Mouse (Mus musculus) heart, embryonic 13.5 days (tissue): ENCODE data around the gene Banp. TPM values are rescaled to one million over a fixed set of nuclear protein-coding genes. Genes with fewer than 3 reads are reported as not detected.
A peak's percentile ranks its signal among the peaks of the same experiment; 100 is the strongest.

Source experiments
- ATAC-seq: fragments of 200-750 bp; cut with Nextera tagmentation; 2 replicates; pipeline ENCODE4 v1.8.0; 2017; ENCODE audit warnings: moderate TSS enrichment; ENCODE audit not compliant: insufficient number of reproducible peaks, low FRiP score, low TSS enrichment; ENCODE audit errors: extremely low read depth
- H3K27ac ChIP-seq: fragments of 300-500 bp; sonication (generic); replicated peaks from 2 replicates; pipeline ENCODE4 v1.5.1; 2015; ENCODE audit warnings: moderate library complexity, mild to moderate bottlenecking, inconsistent platforms
- H3K27me3 ChIP-seq: fragments of 300-500 bp; sonication (generic); replicated peaks from 2 replicates; pipeline ENCODE4 v1.6.1; 2015; ENCODE audit warnings: mild to moderate bottlenecking, inconsistent platforms
- H3K36me3 ChIP-seq: fragments of 300-500 bp; sonication (generic); 2 replicates; pipeline ENCODE4 v1.6.1; 2015; ENCODE audit warnings: mild to moderate bottlenecking, inconsistent platforms
- H3K4me1 ChIP-seq: fragments of 300-500 bp; sonication (generic); 2 replicates; pipeline ENCODE4 v1.6.1; 2015; ENCODE audit warnings: inconsistent platforms
- H3K4me2 ChIP-seq: fragments of 300-500 bp; sonication (generic); 2 replicates; pipeline ENCODE4 v1.6.1; 2015; ENCODE audit warnings: inconsistent platforms, mild to moderate bottlenecking, moderate library complexity
- H3K4me3 ChIP-seq: fragments of 300-500 bp; sonication (generic); 2 replicates; pipeline ENCODE4 v1.5.1; 2015; ENCODE audit warnings: moderate library complexity, mild to moderate bottlenecking, inconsistent platforms
- H3K9ac ChIP-seq: fragments of 300-500 bp; sonication (generic); 2 replicates; pipeline ENCODE4 v1.6.1; 2015; ENCODE audit warnings: inconsistent platforms, mild to moderate bottlenecking, moderate library complexity
- H3K9me3 ChIP-seq: fragments of 300-500 bp; sonication (generic); 2 replicates; pipeline ENCODE4 v1.6.1; 2016; ENCODE audit warnings: inconsistent platforms
- WGBS: fragments of 180-500 bp; shearing (Covaris S2); methylation state at CpG from one replicate; pipeline ENCODE4 v1.1.7; 2015; ENCODE audit warnings: mixed read lengths; 5-methylcytosine and 5-hydroxymethylcytosine counted together
- polyA plus RNA-seq: library from polyadenylated mRNA; unstranded; fragments of >200 nt; fragmentation: Nextera tagmentation; extraction: Ambion mirVana; gene quantifications from 2 replicates; pipeline ENCODE4 v1.2.1, GENCODE M21; 2015

Gene Banp
- polyA plus RNA-seq, 1 experiment from 2014 or later: 23.1 TPM

DNA sequence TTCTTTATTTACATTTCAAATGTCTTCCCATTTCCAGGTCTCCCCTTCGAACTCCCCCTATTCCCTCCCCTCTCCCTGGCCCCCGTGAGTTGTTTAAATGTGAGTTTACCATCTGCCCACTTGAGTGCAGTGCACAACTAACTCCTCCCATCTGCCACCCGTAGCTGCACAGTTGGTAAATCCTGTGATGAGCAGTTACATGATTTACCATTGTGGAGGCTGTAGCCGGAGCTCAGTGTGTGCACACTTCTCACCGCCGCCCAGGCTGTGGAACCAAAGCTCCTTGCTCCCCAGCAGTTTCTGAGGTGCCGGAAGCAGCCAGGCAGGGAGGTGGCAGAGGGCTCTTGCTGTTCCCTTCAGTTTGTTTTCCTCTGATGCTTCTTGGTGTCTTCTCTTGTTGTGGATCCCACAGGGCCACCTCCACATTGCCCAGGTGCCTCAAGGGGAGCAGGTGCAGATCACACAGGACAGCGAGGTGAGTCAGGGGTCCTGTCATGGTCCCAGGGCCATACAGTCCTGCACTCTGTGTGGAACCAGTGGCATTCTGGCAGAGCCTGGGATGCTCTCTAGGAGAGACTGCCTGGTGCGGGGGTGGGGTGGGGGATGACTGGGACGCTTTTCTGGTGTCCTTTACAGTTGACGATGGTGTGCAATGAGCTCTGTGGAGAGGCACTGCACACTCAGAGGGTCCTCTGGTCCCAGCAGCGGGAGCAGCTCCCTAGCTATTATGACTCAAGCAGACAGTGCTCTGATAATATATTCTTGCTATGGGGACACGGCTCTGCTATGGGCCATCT, 57.3 kb downstream of the Banp start:
- ATAC-seq: no peak
- Histone ChIP-seq H3K4me2 (no peak overlapping the region), H3K4me3 (no peak overlapping the region), H3K4me1 (peaks cover 20% of the 10 kb centered on the region), H3K9me3 (no peaks in the 10 kb centered on the region), H3K27ac (no peak overlapping the region), H3K36me3 (peaks cover 88% of the 10 kb centered on the region), H3K27me3 (no peaks in the 10 kb centered on the region), H3K9ac (no peak overlapping the region)
- 83% methylated on average over 13 of the region's 13 CpGs for WGBS

DNA sequence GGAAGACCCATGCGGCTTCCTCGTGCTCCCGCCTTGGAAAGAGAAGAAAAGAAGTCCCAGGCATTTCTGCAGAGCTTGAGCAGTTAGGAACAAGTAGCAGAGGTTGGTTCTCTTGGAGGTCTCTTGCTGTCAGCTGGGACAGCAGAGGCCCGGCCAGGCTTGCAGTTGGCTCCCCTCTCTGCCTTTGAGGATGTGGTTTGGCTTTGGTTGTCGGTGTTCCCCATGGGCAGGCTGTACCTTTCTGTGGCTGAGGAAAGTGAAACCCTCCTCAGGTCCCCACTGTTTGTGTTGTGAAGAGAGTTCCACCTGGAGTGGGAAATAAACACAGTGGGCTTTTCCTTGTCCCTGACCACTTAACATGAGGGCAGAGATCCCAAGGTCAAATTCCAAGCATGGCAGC, 58.8 kb downstream of the Banp start:
- peaks cover 87% of the 10 kb centered on the region for H3K36me3 ChIP-seq
- H3K27ac ChIP-seq: 0 out of 2 replicates have a peak overlapping the region, but pooled peaks have one; percentile 12
- ATAC-seq: no peak
- no peaks in the 10 kb centered on the region for H3K27me3 ChIP-seq
- WGBS: 84% methylated on average over 5 of the region's 5 CpGs
- H3K9me3 ChIP-seq: no peaks in the 10 kb centered on the region
- no peak overlapping the region for H3K4me2 ChIP-seq
- H3K4me3 ChIP-seq: no peak overlapping the region
- peak overlapping the region; percentile 10; the same call in 1 of the 2 replicates for H3K9ac ChIP-seq
- peaks cover 20% of the 10 kb centered on the region for H3K4me1 ChIP-seq

DNA sequence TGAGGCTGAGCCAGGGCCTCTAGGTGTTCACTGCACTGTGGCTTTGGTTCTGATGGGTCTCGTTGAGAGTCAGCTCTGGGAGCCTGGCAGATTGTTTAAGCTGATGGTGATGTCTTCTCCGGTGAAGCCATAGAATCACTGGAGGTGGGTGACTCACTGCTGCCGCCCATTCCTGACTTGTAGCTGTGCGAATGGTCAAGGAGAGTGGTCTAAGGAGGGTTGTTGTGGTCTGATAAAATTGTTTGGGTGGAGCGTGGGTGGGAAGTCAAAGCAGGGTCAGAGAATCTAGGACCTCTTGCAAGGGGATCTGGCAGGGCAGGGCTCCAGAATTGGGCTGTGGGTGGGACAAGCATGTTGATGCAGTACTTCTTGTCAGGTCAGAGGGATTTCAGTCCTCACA, 61.1 kb downstream of the Banp start:
- Histone ChIP-seq H3K36me3 (peaks cover 70% of the 10 kb centered on the region), H3K27ac (no peak overlapping the region; the same call in 1 of the 2 replicates), H3K9ac (peak overlapping the region; percentile 33; the same call in 1 of the 2 replicates), H3K4me1 (peaks cover 33% of the 10 kb centered on the region), H3K9me3 (no peaks in the 10 kb centered on the region), H3K4me3 (no peak overlapping the region), H3K27me3 (no peaks in the 10 kb centered on the region), H3K4me2 (no peak overlapping the region)
- WGBS: 51% methylated on average over 5 of the region's 5 CpGs
- ATAC-seq: no peak

DNA sequence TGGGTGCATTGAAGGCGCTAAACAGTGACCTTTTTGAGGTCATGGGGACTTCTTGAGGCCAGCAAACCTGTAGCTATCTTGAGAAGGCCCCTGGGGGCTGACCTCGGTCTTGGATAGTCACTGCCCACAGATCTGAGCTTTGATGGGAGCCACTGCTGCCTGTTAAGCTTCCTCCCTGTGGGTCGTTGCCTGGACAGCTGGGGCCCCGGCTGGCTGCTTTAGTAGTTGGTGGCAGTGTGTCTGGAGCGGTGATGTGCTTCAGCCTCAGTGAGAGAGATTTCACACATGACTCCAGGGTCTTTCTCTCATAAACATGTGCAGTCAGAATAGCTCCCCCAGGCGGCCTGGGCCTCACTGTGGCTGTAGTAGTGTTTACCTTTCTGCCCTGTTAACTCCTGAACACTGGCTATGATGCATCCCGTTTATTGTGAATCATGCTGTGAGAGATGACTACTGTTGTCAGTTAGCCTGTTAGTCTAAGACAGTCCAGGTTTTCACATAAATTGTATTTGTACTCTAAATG, 61.6 kb downstream of the Banp start:
- no peak for ATAC-seq
- Histone ChIP-seq H3K4me1 (peaks cover 37% of the 10 kb centered on the region), H3K27me3 (no peaks in the 10 kb centered on the region), H3K27ac (no peak overlapping the region; the same call in 1 of the 2 replicates), H3K9me3 (no peaks in the 10 kb centered on the region), H3K36me3 (peaks cover 67% of the 10 kb centered on the region), H3K9ac (peak overlapping the region; percentile 33; the same call in 1 of the 2 replicates), H3K4me3 (no peak overlapping the region), H3K4me2 (no peak overlapping the region)
- WGBS: 42% methylated on average over 7 of the region's 7 CpGs

DNA sequence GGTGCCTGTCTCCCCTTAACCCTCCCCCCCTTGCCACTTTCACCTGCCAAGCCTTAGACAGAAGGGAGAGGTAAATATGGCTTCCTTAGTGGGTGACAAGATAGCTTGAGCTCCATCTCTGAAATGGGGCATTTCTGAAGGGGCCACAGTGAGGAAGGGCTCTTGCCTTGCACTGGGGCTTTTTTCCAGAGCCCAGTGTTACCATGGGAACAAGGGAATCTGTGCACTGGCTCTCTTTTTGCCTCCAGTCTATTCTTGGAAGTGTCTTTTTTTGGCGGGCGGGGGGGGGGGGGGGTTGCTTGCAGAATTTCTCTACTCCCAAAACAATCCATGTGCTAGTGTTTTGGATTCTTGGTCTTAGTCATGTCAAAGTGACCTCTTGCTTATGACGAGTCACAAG, 65.1 kb downstream of the Banp start:
- 53% methylated on average over 3 of the region's 3 CpGs for WGBS
- Histone ChIP-seq H3K4me3 (no peak overlapping the region), H3K4me2 (no peak overlapping the region), H3K9ac (no peak overlapping the region), H3K27me3 (no peaks in the 10 kb centered on the region), H3K36me3 (peaks cover 49% of the 10 kb centered on the region), H3K27ac (no peak overlapping the region), H3K9me3 (no peaks in the 10 kb centered on the region), H3K4me1 (peaks cover 66% of the 10 kb centered on the region)
- no peak for ATAC-seq

DNA sequence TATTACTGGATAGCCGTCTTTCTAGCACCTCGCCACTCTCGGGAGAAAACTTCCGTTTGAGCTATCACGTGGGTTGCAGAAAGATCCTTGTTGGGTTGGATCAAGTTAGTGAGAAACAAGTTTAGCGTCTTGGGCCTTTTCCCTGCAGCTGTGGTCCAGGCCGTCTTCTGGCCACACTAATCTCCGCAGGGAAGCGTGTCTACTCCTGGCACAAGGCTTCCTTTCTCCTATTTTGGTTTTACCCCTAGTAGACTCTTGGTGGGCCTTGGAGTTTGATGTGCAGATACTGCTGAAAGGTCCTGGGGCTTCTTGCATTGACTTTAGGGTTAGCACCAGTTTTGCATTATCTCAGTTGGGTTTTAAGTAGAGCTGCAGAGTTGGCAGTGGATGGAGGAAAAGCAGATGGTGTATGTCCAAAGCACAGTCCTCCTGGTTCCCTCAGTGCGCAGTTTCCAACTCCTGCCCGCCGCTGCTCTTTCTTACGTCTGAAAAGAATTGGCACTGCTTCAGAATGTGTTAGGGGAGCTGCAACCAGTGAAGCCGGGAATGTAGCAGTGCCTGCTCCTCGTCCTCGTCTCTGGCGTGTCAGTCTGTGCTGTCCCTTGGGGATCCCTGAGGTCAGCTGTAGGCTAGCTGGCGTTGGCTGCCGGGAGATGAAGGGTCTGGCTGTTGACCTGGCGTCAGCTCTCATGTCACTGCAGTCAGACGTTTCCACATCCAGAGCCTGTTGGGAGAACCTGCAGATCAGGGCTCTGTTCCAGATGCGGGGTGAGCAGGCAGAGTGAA, 68.7 kb downstream of the Banp start:
- Histone ChIP-seq H3K27me3 (no peaks in the 10 kb centered on the region), H3K27ac (peak overlapping the region; percentile 71), H3K9ac (no peak overlapping the region), H3K4me3 (no peak overlapping the region), H3K4me1 (peaks cover 79% of the 10 kb centered on the region), H3K4me2 (0 out of 2 replicates have a peak overlapping the region, but pooled peaks have one; percentile 4), H3K36me3 (peaks cover 48% of the 10 kb centered on the region), H3K9me3 (no peaks in the 10 kb centered on the region)
- WGBS: 52% methylated on average over 22 of the region's 22 CpGs
- ATAC-seq: no peak

DNA sequence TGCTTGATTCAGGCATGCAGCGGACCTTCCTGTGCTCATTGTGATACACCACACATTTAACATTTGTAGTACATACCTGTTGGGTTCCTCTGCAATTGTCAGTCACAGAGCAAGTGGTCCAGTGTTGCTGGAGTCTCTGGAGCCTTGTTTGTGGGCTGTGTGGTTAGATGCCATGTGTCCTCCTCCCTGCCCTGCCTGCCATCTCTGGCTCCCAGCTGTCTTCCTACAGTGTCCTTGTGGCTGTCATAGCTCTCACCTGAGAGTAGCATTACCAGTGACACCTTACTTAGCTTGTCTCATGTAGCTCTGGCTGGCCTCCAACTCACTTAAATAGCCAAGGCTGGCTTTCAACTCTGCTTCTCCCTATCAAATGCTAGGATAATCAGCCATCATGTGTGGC, 69.6 kb downstream of the Banp start:
- Histone ChIP-seq H3K9ac (no peak overlapping the region), H3K4me1 (peaks cover 78% of the 10 kb centered on the region), H3K4me2 (no peak overlapping the region), H3K4me3 (no peak overlapping the region), H3K27ac (peak overlapping the region; percentile 71; the same call in 1 of the 2 replicates), H3K36me3 (peaks cover 53% of the 10 kb centered on the region), H3K27me3 (no peaks in the 10 kb centered on the region), H3K9me3 (no peaks in the 10 kb centered on the region)
- no peak for ATAC-seq
- 83% methylated on average over 1 of the region's 1 CpGs for WGBS

DNA sequence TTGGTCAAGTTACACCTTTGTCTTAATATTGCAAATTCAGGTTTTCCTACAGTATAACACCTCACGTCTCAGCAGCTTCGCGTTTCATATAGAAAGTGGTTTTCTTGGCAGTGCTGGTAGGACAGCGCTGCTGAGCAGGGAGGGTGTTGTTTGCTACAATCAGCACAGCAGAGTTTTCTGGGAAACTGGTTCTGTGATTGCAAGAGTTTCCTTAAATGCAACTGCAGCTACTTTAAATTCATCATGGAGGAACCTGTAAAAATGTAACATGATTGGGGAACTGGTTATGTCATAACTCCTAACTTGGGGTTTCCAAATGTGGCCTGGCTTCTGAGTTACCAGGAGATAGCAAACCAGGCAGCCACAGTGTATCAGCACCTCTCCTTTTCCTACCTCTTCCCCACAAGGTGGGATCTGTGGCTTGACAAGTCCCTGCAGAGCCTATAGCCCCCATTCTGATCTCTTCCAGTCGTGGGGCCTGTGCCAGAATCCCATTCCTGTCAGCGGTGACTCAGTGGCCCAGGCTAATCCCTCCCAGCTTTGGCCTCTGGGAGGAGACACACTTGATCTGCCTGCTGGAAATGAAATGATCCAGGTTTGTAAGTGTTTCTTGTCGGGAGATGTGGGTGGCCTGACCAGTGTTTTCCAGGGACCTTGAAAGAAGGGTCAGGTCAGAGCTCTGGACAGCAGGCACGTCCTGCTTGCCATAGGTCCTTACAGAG, 70.7 kb downstream of the Banp start:
- Histone ChIP-seq H3K36me3 (peaks cover 63% of the 10 kb centered on the region), H3K4me3 (no peak overlapping the region)
- WGBS: 67% methylated on average over 8 of the region's 8 CpGs

DNA sequence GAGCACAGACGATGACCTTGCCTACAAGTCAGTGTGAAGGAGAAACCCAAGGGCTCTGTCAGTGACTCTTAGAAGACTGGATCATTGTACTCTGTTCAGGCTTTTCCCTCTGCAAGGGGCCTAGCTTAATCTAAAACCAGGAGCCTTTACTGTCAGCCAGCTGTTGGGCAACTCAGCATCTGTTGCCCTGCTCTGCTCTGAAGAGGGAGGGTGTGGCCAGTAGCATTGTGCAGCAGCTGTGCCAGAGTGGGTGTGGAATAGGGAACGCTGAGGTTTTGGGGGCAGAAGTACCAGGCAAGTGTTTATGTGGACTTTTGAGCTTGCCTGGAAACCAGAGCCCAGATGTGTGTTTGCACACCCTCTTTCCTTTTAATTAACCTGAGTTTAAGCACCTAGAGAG, 72.2 kb downstream of the Banp start:
- Histone ChIP-seq H3K27ac (0 out of 2 replicates have a peak overlapping the region, but pooled peaks have one; percentile 3), H3K36me3 (peaks cover 72% of the 10 kb centered on the region)

More for the DNA sequence above, 70.7 kb downstream of the Banp start:
- ATAC-seq: no peak
- Histone ChIP-seq H3K9ac (no peak overlapping the region), H3K27ac (0 out of 2 replicates have a peak overlapping the region, but pooled peaks have one; percentile 8), H3K4me1 (peaks cover 68% of the 10 kb centered on the region), H3K27me3 (no peaks in the 10 kb centered on the region), H3K4me2 (no peak overlapping the region), H3K9me3 (no peaks in the 10 kb centered on the region)

DNA sequence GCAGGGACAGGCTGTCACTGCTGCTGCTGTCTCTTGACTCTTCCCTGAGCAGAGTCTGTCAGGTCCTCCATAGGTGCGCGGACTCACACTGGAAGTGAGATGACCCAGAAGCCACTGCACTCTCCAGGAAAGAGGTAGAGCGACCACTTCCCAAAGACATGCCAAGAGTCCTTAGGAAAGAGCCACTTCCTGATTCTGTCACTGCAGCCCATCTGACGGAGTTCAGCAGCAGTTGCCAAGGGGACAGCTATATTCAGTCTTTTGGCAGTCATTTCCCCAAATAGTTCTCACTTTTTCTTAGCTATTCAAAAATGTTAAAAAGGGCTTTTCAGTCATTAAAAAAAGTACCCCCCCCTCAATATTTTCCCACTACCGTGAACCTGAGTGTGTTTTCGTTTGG, 72.7 kb downstream of the Banp start:
- no peak overlapping the region for H3K4me2 ChIP-seq
- no peak overlapping the region for H3K9ac ChIP-seq
- peaks cover 49% of the 10 kb centered on the region for H3K4me1 ChIP-seq
- WGBS: 80% methylated on average over 6 of the region's 6 CpGs
- no peak overlapping the region for H3K4me3 ChIP-seq
- H3K27me3 ChIP-seq: no peaks in the 10 kb centered on the region
- H3K27ac ChIP-seq: 0 out of 2 replicates have a peak overlapping the region, but pooled peaks have one; percentile 3
- H3K9me3 ChIP-seq: no peaks in the 10 kb centered on the region
- H3K36me3 ChIP-seq: peaks cover 72% of the 10 kb centered on the region
- ATAC-seq: no peak

More for the DNA sequence above, 72.2 kb downstream of the Banp start:
- ATAC-seq: no peak
- H3K4me3 ChIP-seq: no peak overlapping the region
- 78% methylated on average over 2 of the region's 2 CpGs for WGBS
- H3K9me3 ChIP-seq: no peaks in the 10 kb centered on the region
- H3K4me2 ChIP-seq: no peak overlapping the region
- peaks cover 53% of the 10 kb centered on the region for H3K4me1 ChIP-seq
- H3K27me3 ChIP-seq: no peaks in the 10 kb centered on the region
- no peak overlapping the region for H3K9ac ChIP-seq

DNA sequence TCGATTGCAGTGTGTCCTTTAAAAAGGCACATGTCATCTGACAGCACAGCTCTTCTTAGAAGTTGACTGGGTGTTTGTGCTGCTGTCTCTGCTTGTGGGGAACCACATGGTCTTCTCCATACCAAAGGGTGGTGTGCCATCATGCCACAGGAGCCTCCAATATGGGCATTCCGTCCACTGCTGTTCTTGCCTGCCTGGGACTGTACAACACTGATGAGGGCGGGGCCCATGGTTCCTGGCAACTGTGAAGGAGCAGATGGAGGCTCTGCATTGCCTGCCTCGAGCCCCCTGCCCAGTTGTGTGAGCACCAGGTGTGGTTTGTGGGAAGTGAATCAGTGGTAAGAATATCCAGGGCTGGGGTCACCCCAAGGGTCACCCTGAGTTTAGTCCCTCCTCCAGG, 73.2 kb downstream of the Banp start:
- Histone ChIP-seq H3K9me3 (no peaks in the 10 kb centered on the region), H3K27me3 (no peaks in the 10 kb centered on the region), H3K27ac (no peak overlapping the region), H3K4me1 (peaks cover 46% of the 10 kb centered on the region), H3K4me2 (no peak overlapping the region), H3K36me3 (peaks cover 69% of the 10 kb centered on the region), H3K9ac (no peak overlapping the region), H3K4me3 (no peak overlapping the region)
- ATAC-seq: no peak
- WGBS: 77% methylated on average over 4 of the region's 4 CpGs
